Mouse (Mus musculus) kidney, embryonic 15.5 days (tissue): ENCODE results near the gene Bex6. TPM values are rescaled to one million over a fixed set of nuclear protein-coding genes. Genes with fewer than 3 reads are reported as not detected.
"Not testable (repeated sequence)": the region's sequence is repeated elsewhere in the genome, so short reads cannot be mapped to it uniquely, and the experiment has no call there.

Experiments used
- ATAC-seq: fragments of 200-750 bp; cut with Nextera tagmentation; replicated peaks from 2 replicates; pipeline ENCODE4 v1.8.0; 2017; ENCODE audit warnings: moderate TSS enrichment; ENCODE audit not compliant: low FRiP score
- H3K27ac ChIP-seq: fragments of 300-500 bp; sonication (generic); 2 replicates; pipeline ENCODE4 v1.5.1; 2015; ENCODE audit warnings: mild to moderate bottlenecking, inconsistent platforms
- H3K27me3 ChIP-seq: fragments of 300-500 bp; sonication (generic); 2 replicates; pipeline ENCODE4 v1.6.1; 2015; ENCODE audit warnings: inconsistent platforms
- H3K36me3 ChIP-seq: fragments of 300-500 bp; sonication (generic); 2 replicates; pipeline ENCODE4 v1.6.1; 2015; ENCODE audit warnings: inconsistent platforms
- H3K4me1 ChIP-seq: fragments of 300-500 bp; sonication (generic); 2 replicates; pipeline ENCODE4 v1.6.1; 2015; ENCODE audit warnings: inconsistent platforms
- H3K4me2 ChIP-seq: fragments of 300-500 bp; sonication (generic); 2 replicates; pipeline ENCODE4 v1.6.1; 2015; ENCODE audit warnings: moderate library complexity, mild to moderate bottlenecking, inconsistent platforms
- H3K4me3 ChIP-seq: fragments of 300-500 bp; sonication (generic); replicated peaks from 2 replicates; pipeline ENCODE4 v1.5.1; 2015; ENCODE audit warnings: mild to moderate bottlenecking, inconsistent platforms
- H3K9ac ChIP-seq: fragments of 300-500 bp; sonication (generic); 2 replicates; pipeline ENCODE4 v1.6.1; 2015; ENCODE audit warnings: mild to moderate bottlenecking, inconsistent platforms
- H3K9me3 ChIP-seq: fragments of 300-500 bp; sonication (generic); replicated peaks from 2 replicates; pipeline ENCODE4 v1.6.1; 2016; ENCODE audit warnings: inconsistent platforms
- WGBS: fragments of 180-500 bp; shearing (Covaris S2); methylation state at CpG from one replicate; pipeline ENCODE4 v1.1.7; 2015; ENCODE audit warnings: mixed read lengths; 5-methylcytosine and 5-hydroxymethylcytosine counted together
- polyA plus RNA-seq: library from polyadenylated mRNA; unstranded; fragments of >200 nt; fragmentation: Nextera tagmentation; extraction: Ambion mirVana; gene quantifications from 2 replicates; pipeline ENCODE4 v1.2.1, GENCODE M21; 2015

Gene Bex6
- polyA plus RNA-seq, 1 experiment from 2014 or later, result not detected

DNA sequence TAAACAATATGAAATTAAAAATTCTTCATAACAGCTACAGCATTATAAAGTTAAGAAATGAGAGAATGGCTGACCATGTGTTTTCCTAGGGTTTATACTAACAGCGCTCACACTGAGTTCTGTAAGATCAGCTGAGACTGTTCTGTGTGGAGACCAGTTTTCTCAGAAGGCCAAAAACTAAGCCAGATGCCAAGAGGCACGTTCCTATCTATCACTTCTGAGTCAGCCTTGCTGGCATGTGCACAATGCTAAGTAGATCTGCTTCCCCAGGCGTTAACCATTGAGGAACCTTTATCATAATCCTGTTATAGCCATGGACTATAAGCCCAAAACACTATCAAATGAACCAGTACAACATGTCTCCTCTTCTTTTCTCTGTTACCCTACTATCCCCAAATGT, 52.4 kb downstream of the Bex6 start:
- H3K9ac ChIP-seq, H3K4me3 ChIP-seq, ATAC-seq, H3K4me1 ChIP-seq, H3K9me3 ChIP-seq, H3K27me3 ChIP-seq, H3K27ac ChIP-seq, H3K4me2 ChIP-seq: not testable (repeated sequence)
- WGBS, result 88% methylated on average over 3 of the region's 3 CpGs
- peaks cover 46% of the 10 kb centered on the region for H3K36me3 ChIP-seq

Other genes starting within 250 kb of the Bex6 start
- gene Pigz, start 246.0 kb upstream of the Bex6 start, polyA plus RNA-seq, result 0.62 and 0.86 TPM in 2 replicates
- 89.6 and 93.8 TPM in 2 replicates for gene 0610012G03Rik, start 231.3 kb upstream of the Bex6 start, polyA plus RNA-seq
- gene Ncbp2, start 231.3 kb upstream of the Bex6 start, polyA plus RNA-seq, result 110 and 121 TPM in 2 replicates
- 16.1 TPM in 2 replicates for gene Senp5, start 176.5 kb upstream of the Bex6 start, polyA plus RNA-seq
- gene Pak2, start 100.5 kb upstream of the Bex6 start, polyA plus RNA-seq, result 37.5 and 39.0 TPM in 2 replicates
- gene Pigx, start 80.1 kb upstream of the Bex6 start, polyA plus RNA-seq, result 127 and 131 TPM in 2 replicates
- 38.3 and 39.8 TPM in 2 replicates for gene Cep19, start 80.0 kb upstream of the Bex6 start, polyA plus RNA-seq
- gene Nrros, start 14.2 kb upstream of the Bex6 start, polyA plus RNA-seq, result 17.7 and 17.8 TPM in 2 replicates
- gene Fbxo45, start 67.3 kb downstream of the Bex6 start, polyA plus RNA-seq, result 10.4 and 11.2 TPM in 2 replicates
- 19.3 and 19.5 TPM in 2 replicates for gene Wdr53, start 67.4 kb downstream of the Bex6 start, polyA plus RNA-seq
- not detected in 2 replicates for gene Smco1, start 91.6 kb downstream of the Bex6 start, polyA plus RNA-seq
- 31.2 and 31.5 TPM in 2 replicates for gene Rnf168, start 97.6 kb downstream of the Bex6 start, polyA plus RNA-seq
- gene Ubxn7, start 152.4 kb downstream of the Bex6 start, polyA plus RNA-seq, result 25.4 and 27.3 TPM in 2 replicates
- gene Tm4sf19, start 220.7 kb downstream of the Bex6 start, polyA plus RNA-seq, result 0.55 TPM in 1 of 2 replicates, not detected in the other
- 32.0 and 33.6 TPM in 2 replicates for gene Tctex1d2, start 239.9 kb downstream of the Bex6 start, polyA plus RNA-seq